ENCODE assay signal across 9 mouse cellular contexts in the genomic region with DNA sequence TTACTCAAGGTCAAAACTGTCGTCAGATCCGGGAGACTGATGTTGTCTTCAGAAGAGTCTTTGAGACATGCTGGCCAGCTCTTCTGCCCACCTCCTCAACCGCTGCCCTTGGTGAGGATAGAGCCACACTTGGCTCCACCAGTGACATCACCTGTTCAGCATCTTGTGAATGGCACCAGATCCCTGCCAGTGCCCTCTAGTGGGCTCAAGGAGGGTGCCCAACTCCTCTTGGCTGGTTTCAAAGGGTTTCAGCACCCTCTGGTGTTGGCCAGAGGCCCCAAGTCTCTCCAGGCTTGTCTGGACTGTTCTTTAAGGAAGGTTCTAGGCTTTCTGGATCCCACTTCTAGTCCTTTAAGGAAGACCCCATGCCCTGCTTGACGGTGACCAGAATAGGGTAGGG. TPM values are rescaled to one million over a fixed set of nuclear protein-coding genes. Genes with fewer than 3 reads are reported as not detected.
DNase-seq lines count a peak whose midpoint lies in the region; ATAC-seq and TF ChIP-seq lines count a peak whose summit lies in the region.
"Had no signal": no experiment of that assay in that cellular context is flagged by ENCODE, and none has a peak within 500 bp of the region (broad histone marks: within the 10 kb centered on the region; RNA-seq: fewer than 3 reads in every experiment).

No protein-coding gene starts in this region.

- no peaks in the 10 kb centered on the region for H3K79me3 ChIP-seq in C2C12 (ENCODE audit: low read depth)

- peaks cover 2% of the 10 kb centered on the region; the same call in 1 of the 2 replicates for H3K9me3 ChIP-seq in hindbrain, embryonic 10.5 days
- H3K9me3 ChIP-seq in hindbrain, embryonic 14.5 days (ENCODE audit: control insufficient read depth, low read length) = no peaks in the 10 kb centered on the region

- ATAC-seq in hindbrain, embryonic 14.5 days (ENCODE audit: low FRiP score) = no peak
- ATAC-seq in activated CD4-positive, CD25-positive, alpha-beta regulatory T cell, adult 4 months = peak; percentile 63
- no peak for ATAC-seq in erythroblast, adult 5-6 weeks (replicated peaks; ENCODE audit: low FRiP score, poor library complexity, severe bottlenecking)

- TF ChIP-seq POLR2A in thymus, adult 2 months (IDR thresholded peaks at IDR 0.05; ENCODE audit: control insufficient read depth, extremely low read depth, insufficient read depth, low read length, poor library complexity) = no peak

- peaks cover 13% of the 10 kb centered on the region for H3K4me1 ChIP-seq in hindbrain, embryonic 10.5 days (replicated peaks)
- H3K4me1 ChIP-seq in hindbrain, embryonic 14.5 days (replicated peaks; ENCODE audit: control insufficient read depth, insufficient read depth, low read length) = no peaks in the 10 kb centered on the region
- no peaks in the 10 kb centered on the region for H3K4me1 ChIP-seq in thymus, adult 2 months (replicated peaks; ENCODE audit: control insufficient read depth, insufficient read depth, low read length)

- WGBS in hindbrain, embryonic 10.5 days = 52% methylated on average over 4 of the region's 4 CpGs
- 47% methylated on average over 4 of the region's 4 CpGs for WGBS in hindbrain, embryonic 14.5 days
- 39% methylated on average over 4 of the region's 4 CpGs for WGBS in thymus, adult 2 months

- H3K36me3 ChIP-seq in hindbrain, embryonic 10.5 days = no peaks in the 10 kb centered on the region
- no peaks in the 10 kb centered on the region for H3K36me3 ChIP-seq in hindbrain, embryonic 14.5 days (replicated peaks; ENCODE audit: control insufficient read depth, insufficient read depth)
- H3K36me3 ChIP-seq in C2C12 (ENCODE audit: control insufficient read depth, insufficient read depth) = no peaks in the 10 kb centered on the region
- no peaks in the 10 kb centered on the region for H3K36me3 ChIP-seq in thymus, adult 2 months (ENCODE audit: control insufficient read depth, insufficient read depth, low read length)

- no peak overlapping the region for H3K9ac ChIP-seq in hindbrain, embryonic 14.5 days

- no peak overlapping the region for H3K4me3 ChIP-seq in hindbrain, embryonic 10.5 days
- H3K4me3 ChIP-seq in hindbrain, embryonic 14.5 days (replicated peaks; ENCODE audit: low read length) = no peak overlapping the region
- no peak overlapping the region for H3K4me3 ChIP-seq in C2C12 (ENCODE audit: insufficient read depth, poor library complexity, severe bottlenecking)
- H3K4me3 ChIP-seq in thymus, adult 2 months (ENCODE audit: control insufficient read depth, insufficient read depth, low read length) = no peak overlapping the region

- H3K27ac ChIP-seq in hindbrain, embryonic 10.5 days = no peak overlapping the region
- H3K27ac ChIP-seq in hindbrain, embryonic 14.5 days = no peak overlapping the region
- no peak overlapping the region for H3K27ac ChIP-seq in thymus, adult 2 months (ENCODE audit: control insufficient read depth, insufficient read depth, low read length)

- DNase-seq in hindbrain, embryonic 10.5 days (ENCODE audit: low spot score) = peak; percentile 30
- DNase-seq in hindbrain, embryonic 14.5 days (ENCODE audit: low spot score) = no peak
- peak; percentile 75 for DNase-seq in induced T-regulatory cell, adult 2 months (ENCODE audit: low read depth)
- DNase-seq in lung, postnatal 25 days (ENCODE audit: low spot score) = peak; percentile 64
- peak; percentile 58 for DNase-seq in thymus, adult 2 months

- no peak overlapping the region for H3K4me2 ChIP-seq in hindbrain, embryonic 14.5 days (replicated peaks)

- peaks cover 85% of the 10 kb centered on the region for H3K27me3 ChIP-seq in hindbrain, embryonic 10.5 days (ENCODE audit: insufficient read depth, poor library complexity, severe bottlenecking)
- peaks cover 53% of the 10 kb centered on the region for H3K27me3 ChIP-seq in hindbrain, embryonic 14.5 days (ENCODE audit: control insufficient read depth, insufficient read depth, low read length)
- H3K27me3 ChIP-seq in C2C12 (ENCODE audit: control insufficient read depth, insufficient read depth, insufficient read length) = peaks cover 27% of the 10 kb centered on the region
- no peaks in the 10 kb centered on the region; the same call in 1 of the 2 replicates for H3K27me3 ChIP-seq in thymus, adult 2 months (ENCODE audit: control insufficient read depth, insufficient read depth, low read length)

- no peaks in the 10 kb centered on the region for H3K79me2 ChIP-seq in C2C12 (ENCODE audit: control insufficient read depth, insufficient read depth)

- TF ChIP-seq CTCF in C2C12 (IDR thresholded peaks at IDR 0.05; ENCODE audit: control insufficient read depth, insufficient read depth, insufficient read length) = peak; percentile 97
- TF ChIP-seq CTCF in thymus, adult 2 months (IDR thresholded peaks at IDR 0.05; ENCODE audit: borderline replicate concordance, control insufficient read depth, extremely low read depth, insufficient read depth, low read length, poor library complexity) = peak; percentile 76; the same call in 1 of the 2 replicates

- no peak overlapping the region for H3ac ChIP-seq in C2C12 (ENCODE audit: control insufficient read depth, insufficient read length, low read depth)

TF ChIP-seq in C2C12, 6 proteins besides CTCF, POLR2A, EP300 and RAD21:
- TF ChIP-seq MYOD1 (IDR thresholded peaks at IDR 0.05; ENCODE audit: control insufficient read depth, insufficient read length, low read depth) = peak; percentile 56
- no peak for TF ChIP-seq FOSL1 (IDR thresholded peaks at IDR 0.05; ENCODE audit: insufficient read depth, low read length, poor library complexity, severe bottlenecking)

RNA-seq across cellular contexts. Expression of a gene that starts 11.8 kb away (rescaled TPM):
- polyA plus RNA-seq in hindbrain, embryonic 10.5 days (2016; fragmentation: Nextera tagmentation; extraction: Ambion mirVana) = 0.56 and 1.0 TPM in 2 replicates
- not detected in 2 replicates for polyA plus RNA-seq in hindbrain, embryonic 14.5 days (2014; fragmentation: Nextera tagmentation; extraction: Ambion mirVana)
- polyA plus RNA-seq in C2C12 (2012; fragmentation: generic; extraction: Trizol) = 0.02 TPM
- not detected for polyA plus RNA-seq in activated CD4-positive, CD25-positive, alpha-beta regulatory T cell, adult 4 months (2017; shearing (Covaris generic))
- not detected in 2 replicates for polyA plus RNA-seq in thymus, adult 2 months (2012; rRNA removed)
- 1.7 TPM in 1 of 2 replicates, not detected in the other for total RNA-seq in erythroblast, adult 5-6 weeks (2015; ENCODE audit: low replicate concordance)
- total RNA-seq in erythroblast, adult 5-6 weeks (2017; ENCODE audit: low replicate concordance) = not detected in 2 replicates
- polyA plus RNA-seq: lung, embryonic 16.5 days had no signal

RNA-seq across cellular contexts. Expression of a gene that starts 50.8 kb away (rescaled TPM):
- polyA plus RNA-seq in hindbrain, embryonic 10.5 days (2016; fragmentation: Nextera tagmentation; extraction: Ambion mirVana) = 9.2 and 12.3 TPM in 2 replicates
- polyA plus RNA-seq in hindbrain, embryonic 14.5 days (2014; fragmentation: Nextera tagmentation; extraction: Ambion mirVana) = 14.2 and 14.9 TPM in 2 replicates
- polyA plus RNA-seq in C2C12 (2012; fragmentation: generic; extraction: Trizol) = 23.0 TPM
- polyA plus RNA-seq in activated CD4-positive, CD25-positive, alpha-beta regulatory T cell, adult 4 months (2017; shearing (Covaris generic)) = 10 to 100 TPM in 1 of 2 experiments, 1 to 10 TPM in 1; 8.3 to 10.8 TPM
- polyA plus RNA-seq in thymus, adult 2 months (2012; rRNA removed) = 80.5 and 88.7 TPM in 2 replicates
- 3.8 and 12.1 TPM in 2 replicates for total RNA-seq in erythroblast, adult 5-6 weeks (2015; ENCODE audit: low replicate concordance)
- total RNA-seq in erythroblast, adult 5-6 weeks (2017; ENCODE audit: low replicate concordance) = 9.7 and 10.9 TPM in 2 replicates
